Mouse (Mus musculus): ENCODE measurements around the gene Ptprc. TPM values are rescaled to one million over a fixed set of nuclear protein-coding genes. Genes with fewer than 3 reads are reported as not detected.

The Ptprc gene
- total and polyA plus RNA-seq, 3 experiments = 120 to 211 (median 136) TPM

DNA sequence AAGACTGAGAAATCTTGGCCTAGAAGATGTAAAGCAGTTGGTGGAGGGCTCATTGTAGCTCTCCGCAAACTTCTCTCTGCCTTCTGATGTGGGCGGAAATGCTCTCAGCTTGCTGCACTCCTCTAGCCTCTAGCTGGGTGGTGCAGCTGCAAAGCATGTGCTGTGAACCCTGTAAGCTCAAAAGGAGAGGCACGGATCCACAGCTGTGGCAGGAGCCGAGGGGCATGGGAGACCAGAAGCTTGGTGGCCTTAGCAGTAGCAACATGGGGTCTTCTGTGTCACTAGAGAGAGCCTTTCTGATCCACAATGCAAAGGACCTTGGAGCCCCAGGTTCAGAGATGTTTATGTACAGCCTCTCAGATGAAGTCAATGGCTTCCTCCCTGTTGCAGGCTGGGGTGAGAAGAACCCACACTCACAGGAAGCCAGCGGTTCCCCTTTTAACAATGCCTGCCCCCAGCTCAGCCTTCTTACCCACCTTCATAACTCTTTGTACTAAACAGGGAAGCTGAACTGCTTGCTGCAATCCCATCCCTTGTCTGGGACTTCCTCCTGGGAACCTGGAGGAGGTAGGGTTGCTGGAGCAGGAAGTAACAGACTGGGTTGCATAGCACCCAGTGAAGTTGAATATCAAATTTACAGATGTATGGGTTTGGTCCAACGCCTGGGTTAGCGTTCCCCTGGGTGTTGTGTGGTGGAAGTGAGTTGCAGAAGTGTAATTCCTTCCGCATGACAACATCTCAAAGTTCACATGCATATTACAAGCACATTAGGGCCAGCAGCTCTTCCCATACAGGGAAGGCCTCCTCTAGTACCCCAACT lies 16.4 kb upstream of the Ptprc start (continued):
- TF ChIP-seq NELFE (IDR thresholded peaks at IDR 0.05; ENCODE audit: low read depth, low read length) = no peak
- TF ChIP-seq UBTF (IDR thresholded peaks at IDR 0.05; ENCODE audit: low read depth, low read length) = no peak
- no peak; the same call in 1 of the 2 replicates for TF ChIP-seq ETS1 (conservative IDR thresholded peaks at IDR 0.05; ENCODE audit: low read depth, low read length)
- no peak for TF ChIP-seq HCFC1 (IDR thresholded peaks at IDR 0.05; ENCODE audit: low read depth, low read length)
- TF ChIP-seq JUN (IDR thresholded peaks at IDR 0.05; ENCODE audit: insufficient read depth, low read depth, low read length) = no peak; the same call in 1 of the 2 replicates
- no peak for TF ChIP-seq E2F4 (IDR thresholded peaks at IDR 0.05; ENCODE audit: insufficient replicate concordance, low read depth, low read length)

DNA sequence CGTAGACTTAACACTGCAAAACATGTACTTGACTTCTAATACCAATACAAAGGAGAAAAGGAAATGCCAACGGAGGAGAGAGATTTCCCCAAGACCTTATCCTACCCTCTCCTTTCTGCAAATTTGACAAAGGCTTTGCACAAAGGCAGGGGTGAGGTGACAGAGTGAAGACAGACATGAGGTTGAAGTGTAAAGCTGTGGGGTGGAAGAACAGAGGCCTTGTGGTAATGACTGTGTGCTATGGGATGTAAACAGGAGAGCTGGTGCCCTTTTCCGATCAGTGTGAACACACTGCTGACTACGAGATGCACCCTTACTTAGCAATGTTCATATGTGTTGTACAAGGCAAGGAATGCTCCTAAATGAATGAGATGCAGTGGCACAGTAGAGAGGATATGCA lies 12.6 kb upstream of the Ptprc start:
- dilution Hi-C loops (cut with MboI; ENCODE audit: extremely low pct_ligation_motif_present, extremely low pct_unique_long_range_greater_than_20kb, low sequenced_read_pairs) = no loop called here
- no peaks in the 10 kb centered on the region for H3K27me3 ChIP-seq (replicated peaks)
- TF ChIP-seq SMC3 (IDR thresholded peaks at IDR 0.05; ENCODE audit: low read depth, low read length) (no peak), GABPA (IDR thresholded peaks at IDR 0.05; ENCODE audit: insufficient replicate concordance, low read depth, low read length) (no peak), MAFK (IDR thresholded peaks at IDR 0.05; ENCODE audit: insufficient replicate concordance, low read length) (no peak), NRF1 (IDR thresholded peaks at IDR 0.05; ENCODE audit: low read depth, low read length) (no peak), KAT2A (IDR thresholded peaks at IDR 0.05; ENCODE audit: insufficient replicate concordance, low read length) (no peak), TCF12 (IDR thresholded peaks at IDR 0.05; ENCODE audit: low read depth, low read length) (no peak), RCOR1 (conservative IDR thresholded peaks at IDR 0.05; ENCODE audit: low read depth, low read length) (no peak), ZNF384 (IDR thresholded peaks at IDR 0.05; ENCODE audit: low read depth, low read length) (no peak), CTCF (conservative IDR thresholded peaks at IDR 0.05 in 1 of 2, IDR thresholded peaks at IDR 0.05 in 1 of 2; ENCODE audit: low read depth in 2 of 2, low read length in 2 of 2) (no peak), PAX5 (IDR thresholded peaks at IDR 0.05; ENCODE audit: low read length) (no peak), IRF4 (IDR thresholded peaks at IDR 0.05; ENCODE audit: low read depth, low read length) (no peak), EP300 (IDR thresholded peaks at IDR 0.05; ENCODE audit: low read length) (no peak), JUN (IDR thresholded peaks at IDR 0.05; ENCODE audit: insufficient read depth, low read depth, low read length) (no peak), JUND (conservative IDR thresholded peaks at IDR 0.05; ENCODE audit: low read depth, low read length) (no peak), CHD1 (IDR thresholded peaks at IDR 0.05; ENCODE audit: low read depth, low read length) (no peak), E2F4 (IDR thresholded peaks at IDR 0.05; ENCODE audit: insufficient replicate concordance, low read depth, low read length) (no peak)
- H3K36me3 ChIP-seq (replicated peaks in 1 of 2; ENCODE audit: control insufficient read depth in 1 of 2, insufficient read depth in 1 of 2, low read length in 1 of 2) = no peaks in the 10 kb centered on the region
- no peak overlapping the region for H3K9ac ChIP-seq (ENCODE audit: insufficient read depth, low read depth)
- in situ Hi-C loops (cut with MboI; ENCODE audit: low pct_ligation_motif_present, low pct_unique_long_range_greater_than_20kb, low sequenced_read_pairs) = no loop called here
- H3K9me3 ChIP-seq (replicated peaks; ENCODE audit: low read length) = no peaks in the 10 kb centered on the region
- DNase-seq (ENCODE audit: extremely low read depth) = no peak
- no peak overlapping the region for H3K4me2 ChIP-seq (ENCODE audit: insufficient read depth, low read depth, poor library complexity, severe bottlenecking)
- H3K4me1 ChIP-seq (ENCODE audit: control insufficient read depth in 1 of 2, insufficient read depth in 2 of 2) = peaks cover 15 to 28% of the 10 kb centered on the region in 2 experiments
- no peak overlapping the region for H3K27ac ChIP-seq (ENCODE audit: insufficient read depth, low read depth)
- no peaks in the 10 kb centered on the region for H3K79me2 ChIP-seq (replicated peaks; ENCODE audit: control insufficient read depth, extremely low read depth, insufficient read depth, poor library complexity, severe bottlenecking)
- H3K4me3 ChIP-seq (replicated peaks in 1 of 3; ENCODE audit: low read depth in 2 of 3, low read length in 2 of 3, poor library complexity in 1 of 3) = no peak overlapping the region

Data from CH12.LX (cell line).